Mouse (Mus musculus) stomach, postnatal 0 days (tissue): ENCODE results near the gene Ssx2ip. TPM values are rescaled to one million over a fixed set of nuclear protein-coding genes. Genes with fewer than 3 reads are reported as not detected.
"Not testable (repeated sequence)": the region's sequence is repeated elsewhere in the genome, so short reads cannot be mapped to it uniquely, and the experiment has no call there.

Source experiments
- ATAC-seq: fragments of 200-750 bp; cut with Nextera tagmentation; 2 replicates; pipeline ENCODE4 v1.8.0; 2017; ENCODE audit not compliant: low FRiP score, low TSS enrichment
- DNase-seq: peaks from one replicate; pipeline ENCODE4 v3.0.0-alpha.2; 2016; ENCODE audit warnings: low spot score
- H3K27ac ChIP-seq: fragments of 300-500 bp; sonication (generic); replicated peaks from 2 replicates; pipeline ENCODE4 v1.5.1; 2014; ENCODE audit warnings: mild to moderate bottlenecking, control low read depth
- H3K27me3 ChIP-seq: fragments of 300-500 bp; sonication (generic); 2 replicates; pipeline ENCODE4 v1.6.1; 2014; ENCODE audit warnings: low read length; ENCODE audit not compliant: control insufficient read depth, insufficient read depth
- H3K36me3 ChIP-seq: fragments of 300-500 bp; sonication (generic); 2 replicates; pipeline ENCODE4 v1.6.1; 2014; ENCODE audit warnings: low read length, mixed read lengths; ENCODE audit not compliant: control insufficient read depth, insufficient read depth
- H3K4me1 ChIP-seq: fragments of 300-500 bp; sonication (generic); replicated peaks from 2 replicates; pipeline ENCODE4 v1.6.1; 2014; ENCODE audit warnings: antibody characterized with exemption; ENCODE audit not compliant: control insufficient read depth, insufficient read depth
- H3K4me2 ChIP-seq: fragments of 300-500 bp; sonication (generic); replicated peaks from 2 replicates; pipeline ENCODE4 v1.6.1; 2014; ENCODE audit warnings: low read depth, mild to moderate bottlenecking, control low read depth, moderate library complexity
- H3K4me3 ChIP-seq: fragments of 300-500 bp; sonication (generic); 2 replicates; pipeline ENCODE4 v1.5.1; 2014; ENCODE audit warnings: low read depth, low read length, control low read depth
- H3K9ac ChIP-seq: fragments of 300-500 bp; sonication (generic); 2 replicates; pipeline ENCODE4 v1.6.1; 2014; ENCODE audit warnings: mild to moderate bottlenecking, low read length, control low read depth, mixed read lengths
- H3K9me3 ChIP-seq: fragments of 300-500 bp; sonication (generic); 2 replicates; pipeline ENCODE4 v1.6.1; 2016; ENCODE audit warnings: low read length; ENCODE audit not compliant: control insufficient read depth
- CTCF ChIP-seq: IDR thresholded peaks from 2 replicates; pipeline ENCODE4 v1.5.1; 2016; ENCODE audit warnings: antibody characterized with exemption, low read depth, mild to moderate bottlenecking, moderate library complexity
- EP300 ChIP-seq: optimal IDR thresholded peaks from 2 replicates; pipeline ENCODE3; 2016; ENCODE audit warnings: antibody characterized with exemption
- WGBS: fragments of 180-500 bp; shearing (Covaris S2); extraction: QIAGEN DNeasy Blood & Tissue Kit; methylation state at CpG from one replicate; pipeline ENCODE4 v1.1.7; 2014; 5-methylcytosine and 5-hydroxymethylcytosine counted together
- polyA plus RNA-seq: library from polyadenylated mRNA; unstranded; fragments of >200 nt; fragmentation: Nextera tagmentation; extraction: Ambion mirVana; gene quantifications from 2 replicates; pipeline ENCODE4 v1.2.1, GENCODE M21; 2015

Gene Ssx2ip
- polyA plus RNA-seq, 1 experiment from 2014 or later = 12.9 TPM

DNA sequence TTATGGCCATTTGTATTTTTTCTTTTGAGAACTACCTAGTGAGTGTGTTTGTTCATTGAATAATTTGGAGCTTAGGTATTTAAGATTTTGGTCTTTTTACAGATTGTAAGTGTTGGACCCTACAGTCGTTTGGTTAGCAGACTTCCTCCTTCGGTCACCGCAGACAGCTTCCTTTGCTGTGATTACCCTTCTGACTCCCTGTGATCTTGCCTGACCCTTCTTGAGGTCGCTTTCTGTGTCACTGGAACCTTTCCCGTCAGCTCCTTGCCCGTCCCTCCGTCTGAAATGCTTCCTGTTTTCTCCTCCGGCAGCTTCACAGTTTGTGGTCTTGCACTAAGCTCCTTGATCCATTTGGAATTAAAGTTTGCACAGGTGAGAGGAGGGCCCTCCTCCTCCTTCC, 17.3 kb downstream of the Ssx2ip start:
- Histone ChIP-seq H3K4me1 (no peaks in the 10 kb centered on the region), H3K27me3 (no peaks in the 10 kb centered on the region), H3K9ac (no peak overlapping the region), H3K4me2 (no peak overlapping the region), H3K36me3 (peaks cover 4% of the 10 kb centered on the region; the same call in 1 of the 2 replicates), H3K27ac (no peak overlapping the region), H3K9me3 (no peaks in the 10 kb centered on the region), H3K4me3 (no peak overlapping the region)
- no peak for DNase-seq
- TF ChIP-seq CTCF = no peak
- no peak for TF ChIP-seq EP300
- no peak for ATAC-seq
- WGBS = 38% methylated on average over 8 of the region's 8 CpGs

DNA sequence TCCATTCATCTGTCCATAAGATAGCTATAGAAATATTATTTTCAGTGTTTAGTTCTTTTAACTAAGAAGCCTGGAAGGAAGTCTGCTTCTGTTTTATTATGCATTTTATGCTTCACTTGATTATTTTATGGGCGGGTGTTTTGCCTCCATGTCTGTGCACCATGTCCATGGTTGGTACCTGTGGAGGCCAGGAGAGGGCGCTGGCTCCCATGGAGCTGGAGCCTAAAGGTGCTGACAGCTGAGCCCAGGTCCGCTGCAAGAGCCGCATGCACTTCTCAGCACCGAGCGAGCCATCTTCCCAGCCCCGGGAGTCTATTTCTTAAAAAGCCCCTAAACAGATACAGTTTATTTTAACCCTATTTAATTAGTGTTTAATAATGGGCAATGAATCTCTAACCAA, 19.3 kb downstream of the Ssx2ip start:
- H3K27ac ChIP-seq = no peak overlapping the region
- no peak overlapping the region for H3K4me3 ChIP-seq
- H3K36me3 ChIP-seq = peaks cover 13% of the 10 kb centered on the region; the same call in 1 of the 2 replicates
- H3K9me3 ChIP-seq = no peaks in the 10 kb centered on the region
- peak; percentile 49 for TF ChIP-seq CTCF
- no peak for TF ChIP-seq EP300
- H3K4me1 ChIP-seq = no peaks in the 10 kb centered on the region
- H3K4me2 ChIP-seq = no peak overlapping the region
- ATAC-seq (no peak), DNase-seq (no peak)
- 87% methylated on average over 7 of the region's 7 CpGs for WGBS
- no peaks in the 10 kb centered on the region for H3K27me3 ChIP-seq
- no peak overlapping the region for H3K9ac ChIP-seq

GRCm38 (mm10) chr3:146424306-146424900, 20.0 kb downstream of the Ssx2ip start:
- Histone ChIP-seq H3K36me3 (peaks cover 13% of the 10 kb centered on the region; the same call in 1 of the 2 replicates), H3K27ac (no peak overlapping the region), H3K9ac (no peak overlapping the region), H3K27me3 (no peaks in the 10 kb centered on the region), H3K4me1 (no peaks in the 10 kb centered on the region), H3K4me3 (no peak overlapping the region), H3K9me3 (no peaks in the 10 kb centered on the region), H3K4me2 (no peak overlapping the region)
- 55% methylated on average over 7 of the region's 7 CpGs for whole genome bisulfite sequencing
- ATAC-seq = no peak; the same call in 1 of the 2 replicates
- TF ChIP-seq EP300 (no peak), CTCF (no peak)
- no peak for DNase-seq

GRCm38 (mm10) chr3:146425902-146426301, 21.5 kb downstream of the Ssx2ip start:
- TF ChIP-seq CTCF (no peak), EP300 (no peak)
- Histone ChIP-seq H3K9ac (no peak overlapping the region), H3K27ac (no peak overlapping the region), H3K9me3 (no peaks in the 10 kb centered on the region), H3K4me1 (no peaks in the 10 kb centered on the region), H3K27me3 (no peaks in the 10 kb centered on the region), H3K4me2 (no peak overlapping the region), H3K36me3 (peaks cover 13% of the 10 kb centered on the region; the same call in 1 of the 2 replicates), H3K4me3 (no peak overlapping the region)
- WGBS = 59% methylated on average over 7 of the region's 7 CpGs
- no peak for ATAC-seq
- no peak for DNase-seq

DNA sequence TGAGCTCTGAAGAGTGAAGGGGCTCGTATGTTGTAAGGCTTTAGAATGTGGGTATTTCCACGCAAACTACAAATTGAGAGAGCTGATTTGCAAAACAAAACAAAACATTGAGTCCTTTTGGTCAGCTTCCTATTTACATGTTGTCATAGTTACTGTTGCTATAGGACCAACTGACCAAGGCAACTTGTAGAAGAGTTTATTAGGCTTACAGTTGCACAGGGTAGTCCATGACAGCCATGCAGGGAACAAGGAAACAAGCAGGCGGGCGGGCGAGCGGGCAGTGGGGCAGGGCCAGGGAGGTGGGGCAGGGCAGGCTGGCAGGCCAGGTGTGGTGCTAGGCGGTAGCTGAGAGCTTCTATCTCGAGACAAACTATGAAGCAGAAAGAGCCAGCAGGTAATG, 22.0 kb downstream of the Ssx2ip start:
- peaks cover 19% of the 10 kb centered on the region; the same call in 1 of the 2 replicates for H3K36me3 ChIP-seq
- no peak overlapping the region for H3K9ac ChIP-seq
- H3K4me3 ChIP-seq = no peak overlapping the region
- no peak overlapping the region for H3K4me2 ChIP-seq
- H3K27ac ChIP-seq = no peak overlapping the region
- no peaks in the 10 kb centered on the region for H3K9me3 ChIP-seq
- TF ChIP-seq CTCF = no peak
- no peak for TF ChIP-seq EP300
- DNase-seq (no peak), ATAC-seq (no peak)
- H3K4me1 ChIP-seq = no peaks in the 10 kb centered on the region
- H3K27me3 ChIP-seq = no peaks in the 10 kb centered on the region
- WGBS = 86% methylated on average over 8 of the region's 8 CpGs

DNA sequence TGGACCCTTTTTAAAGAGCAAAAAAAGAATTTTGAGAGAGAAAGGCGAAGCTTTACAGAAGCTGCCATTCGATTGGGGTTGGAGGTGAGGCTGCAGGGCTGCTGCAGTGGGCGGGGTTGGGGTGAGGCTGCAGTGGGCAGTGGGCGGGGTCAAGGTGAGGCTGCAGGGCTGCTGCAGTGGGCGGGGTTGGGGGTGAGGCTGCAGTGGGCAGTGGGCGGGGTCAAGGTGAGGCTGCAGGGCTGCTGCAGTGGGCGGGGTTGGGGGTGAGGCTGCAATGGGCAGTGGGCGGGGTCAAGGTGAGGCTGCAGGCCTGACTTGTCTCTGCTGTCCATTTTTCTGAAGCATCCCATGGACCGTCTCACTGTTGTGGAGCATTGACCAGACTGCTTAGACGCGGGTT, 28.6 kb downstream of the Ssx2ip start:
- not testable (repeated sequence) for ATAC-seq, DNase-seq, H3K27me3 ChIP-seq, H3K9me3 ChIP-seq, H3K4me2 ChIP-seq, H3K4me3 ChIP-seq, H3K9ac ChIP-seq, H3K27ac ChIP-seq, H3K4me1 ChIP-seq
- WGBS = 88% methylated on average over 11 of the region's 11 CpGs
- peaks cover 18% of the 10 kb centered on the region; the same call in 1 of the 2 replicates for H3K36me3 ChIP-seq
